Mouse (Mus musculus) limb, embryonic 15.5 days (tissue): Measurements from ENCODE around the gene Angpt4. TPM values are rescaled to one million over a fixed set of nuclear protein-coding genes. Genes with fewer than 3 reads are reported as not detected.

Experiments
- ATAC-seq: fragments of 200-750 bp; cut with Nextera tagmentation; 2 replicates; pipeline ENCODE4 v1.8.0; 2017; ENCODE audit warnings: low read depth, moderate TSS enrichment; ENCODE audit not compliant: insufficient number of reproducible peaks, low FRiP score, low TSS enrichment
- H3K27ac ChIP-seq: fragments of 300-500 bp; sonication (generic); 2 replicates; pipeline ENCODE4 v1.5.1; 2015; ENCODE audit warnings: moderate library complexity, mild to moderate bottlenecking, inconsistent platforms
- H3K27me3 ChIP-seq: fragments of 300-500 bp; sonication (generic); 2 replicates; pipeline ENCODE4 v1.6.1; 2015; ENCODE audit warnings: inconsistent platforms
- H3K36me3 ChIP-seq: fragments of 300-500 bp; sonication (generic); 2 replicates; pipeline ENCODE4 v1.6.1; 2015; ENCODE audit warnings: inconsistent platforms
- H3K4me1 ChIP-seq: fragments of 300-500 bp; sonication (generic); 2 replicates; pipeline ENCODE4 v1.6.1; 2015; ENCODE audit warnings: inconsistent platforms
- H3K4me2 ChIP-seq: fragments of 300-500 bp; sonication (generic); 2 replicates; pipeline ENCODE4 v1.6.1; 2015; ENCODE audit warnings: mild to moderate bottlenecking, inconsistent platforms
- H3K4me3 ChIP-seq: fragments of 300-500 bp; sonication (generic); 2 replicates; pipeline ENCODE4 v1.5.1; 2015; ENCODE audit warnings: mild to moderate bottlenecking, inconsistent platforms
- H3K9ac ChIP-seq: fragments of 300-500 bp; sonication (generic); 2 replicates; pipeline ENCODE4 v1.6.1; 2015; ENCODE audit warnings: inconsistent platforms
- H3K9me3 ChIP-seq: fragments of 300-500 bp; sonication (generic); 2 replicates; pipeline ENCODE4 v1.6.1; 2016; ENCODE audit warnings: inconsistent platforms
- WGBS: fragments of 180-500 bp; shearing (Covaris S2); methylation state at CpG from one replicate; pipeline ENCODE4 v1.1.7; 2015; 5-methylcytosine and 5-hydroxymethylcytosine counted together
- polyA plus RNA-seq: library from polyadenylated mRNA; unstranded; fragments of >200 nt; fragmentation: Nextera tagmentation; extraction: Ambion mirVana; gene quantifications from 2 replicates; pipeline ENCODE4 v1.2.1, GENCODE M21; 2015

The Angpt4 gene
- polyA plus RNA-seq, 1 experiment from 2014 or later = 0.60 TPM

DNA sequence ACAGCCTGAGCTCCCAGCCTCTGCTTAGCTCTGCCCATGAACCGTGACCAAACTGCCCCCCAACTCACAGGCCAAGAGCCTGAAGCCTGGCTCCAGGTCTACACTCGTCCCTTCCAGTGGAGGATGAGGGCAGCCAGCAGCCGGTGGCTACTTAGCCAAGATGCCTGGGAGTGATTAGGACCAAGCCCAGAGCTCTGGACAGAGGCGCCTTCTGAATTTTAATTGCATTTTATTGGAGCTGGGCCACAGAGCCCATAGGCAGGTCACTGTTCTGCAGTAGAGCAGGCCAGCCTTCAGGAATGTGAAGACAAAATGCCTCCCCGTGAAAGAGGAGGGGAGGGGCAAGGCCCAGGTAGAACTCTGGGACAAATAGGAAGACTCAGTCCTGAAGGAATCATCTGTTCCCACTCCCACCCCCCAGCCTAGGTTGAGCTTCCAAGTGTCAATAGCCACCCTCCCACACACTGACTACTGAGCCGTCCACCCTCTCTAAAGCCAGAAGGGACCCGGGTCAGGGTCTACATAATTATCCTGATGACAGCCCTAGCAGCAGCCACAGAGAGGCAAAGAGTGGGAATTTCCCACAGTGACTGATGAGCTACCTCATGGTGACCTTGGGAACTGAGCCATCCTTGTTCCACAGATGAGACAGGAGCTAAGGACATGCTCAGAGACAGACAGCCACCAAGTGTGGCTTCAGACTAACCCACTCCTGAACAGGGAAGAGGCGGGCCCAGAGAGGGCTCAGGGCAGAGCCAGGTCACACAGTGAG is 16.6 kb upstream of the Angpt4 start:
- peak; percentile 62 for ATAC-seq
- 47% methylated on average over 8 of the region's 8 CpGs for WGBS
- H3K4me1 ChIP-seq = peaks cover 17% of the 10 kb centered on the region
- H3K36me3 ChIP-seq = no peaks in the 10 kb centered on the region
- no peaks in the 10 kb centered on the region for H3K27me3 ChIP-seq
- H3K4me3 ChIP-seq = no peak overlapping the region
- H3K9me3 ChIP-seq = no peaks in the 10 kb centered on the region
- H3K27ac ChIP-seq = 0 out of 2 replicates have a peak overlapping the region, but pooled peaks have one; percentile 57
- no peak overlapping the region for H3K4me2 ChIP-seq
- H3K9ac ChIP-seq = no peak overlapping the region

DNA sequence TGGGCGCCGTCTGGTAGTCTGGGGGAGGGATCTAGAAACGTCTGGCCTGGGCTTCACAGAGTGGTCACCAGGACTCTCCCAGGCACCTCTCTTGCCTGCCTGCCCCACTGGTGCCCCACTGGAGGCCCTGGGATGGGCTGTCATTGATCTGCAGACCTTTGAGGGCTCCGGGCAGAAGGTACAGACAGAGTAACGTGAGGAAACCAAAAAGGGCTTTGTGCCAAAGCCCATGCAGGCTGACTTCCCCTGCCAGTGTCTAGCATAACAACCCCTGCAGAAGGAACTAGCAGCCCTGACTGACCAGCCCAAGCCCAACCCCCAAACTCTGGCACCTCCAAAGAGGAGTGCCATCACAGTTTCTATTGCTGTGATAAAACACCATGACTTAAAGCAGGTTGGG is 15.1 kb upstream of the Angpt4 start:
- no peaks in the 10 kb centered on the region for H3K36me3 ChIP-seq
- 73% methylated on average over 5 of the region's 5 CpGs for WGBS
- peaks cover 16% of the 10 kb centered on the region for H3K4me1 ChIP-seq
- H3K4me2 ChIP-seq = no peak overlapping the region
- H3K9ac ChIP-seq = no peak overlapping the region
- no peak overlapping the region for H3K4me3 ChIP-seq
- no peak for ATAC-seq
- no peaks in the 10 kb centered on the region for H3K27me3 ChIP-seq
- H3K27ac ChIP-seq = no peak overlapping the region
- H3K9me3 ChIP-seq = no peaks in the 10 kb centered on the region

DNA sequence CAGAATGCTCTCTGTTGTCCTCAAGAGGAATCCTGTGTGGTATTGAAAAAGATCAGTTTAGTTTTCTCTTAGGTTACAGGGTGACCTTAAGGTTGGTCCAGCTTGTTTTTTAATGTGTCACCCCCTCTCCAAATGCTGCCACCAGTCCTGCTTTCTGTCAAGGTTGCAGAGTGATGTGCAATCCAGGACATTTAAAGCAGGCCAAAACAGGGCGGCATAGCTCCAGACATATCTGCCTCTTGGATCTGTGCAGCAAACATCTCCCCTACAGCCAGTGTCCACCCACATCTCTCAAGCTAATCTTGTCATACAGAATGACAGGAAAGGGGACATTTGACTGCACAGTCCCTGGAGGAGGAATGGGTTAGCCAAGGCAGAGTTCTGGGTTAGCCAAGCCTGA is 12.9 kb upstream of the Angpt4 start:
- Histone ChIP-seq H3K9me3 (no peaks in the 10 kb centered on the region), H3K4me1 (peaks cover 10% of the 10 kb centered on the region), H3K4me3 (no peak overlapping the region), H3K27ac (no peak overlapping the region), H3K36me3 (no peaks in the 10 kb centered on the region), H3K4me2 (no peak overlapping the region), H3K27me3 (no peaks in the 10 kb centered on the region), H3K9ac (no peak overlapping the region)
- 93% methylated on average over 1 of the region's 1 CpGs for WGBS
- no peak for ATAC-seq

- H3K4me1 ChIP-seq = no peaks in the 10 kb centered on the region
- H3K9ac ChIP-seq = no peak overlapping the region
- 35% methylated on average over 4 of the region's 4 CpGs for WGBS
- H3K4me2 ChIP-seq = no peak overlapping the region
- H3K27me3 ChIP-seq = no peaks in the 10 kb centered on the region
- no peak overlapping the region for H3K27ac ChIP-seq
- ATAC-seq = no peak
- no peaks in the 10 kb centered on the region for H3K36me3 ChIP-seq
- H3K4me3 ChIP-seq = no peak overlapping the region
- no peaks in the 10 kb centered on the region for H3K9me3 ChIP-seq
These were observed 10.2 kb upstream of the Angpt4 start for GRCm38 (mm10) chr2:151900845-151901244.

DNA sequence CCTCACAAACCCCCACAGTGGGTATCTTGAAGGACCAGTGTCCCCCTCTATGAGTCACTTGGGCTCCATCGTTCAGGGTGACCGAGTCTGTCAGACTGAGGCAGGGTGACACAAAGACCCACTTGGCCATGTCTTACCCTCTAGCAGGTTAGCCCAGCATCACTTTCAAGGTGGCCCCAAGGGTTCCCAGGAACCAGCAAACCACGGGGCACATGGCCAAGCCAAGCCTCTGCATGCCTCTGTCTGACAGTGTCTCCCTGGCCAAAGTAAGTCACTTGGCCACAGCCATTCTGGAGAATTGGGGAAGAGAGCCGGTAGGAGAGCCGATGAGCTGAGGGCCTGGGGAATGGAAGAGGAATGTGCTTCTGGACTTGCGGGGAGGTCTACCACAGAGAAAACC is 7.7 kb upstream of the Angpt4 start:
- no peak for ATAC-seq
- 80% methylated on average over 6 of the region's 6 CpGs for WGBS
- H3K36me3 ChIP-seq = no peaks in the 10 kb centered on the region
- no peaks in the 10 kb centered on the region for H3K4me1 ChIP-seq
- no peak overlapping the region for H3K4me2 ChIP-seq
- H3K9me3 ChIP-seq = no peaks in the 10 kb centered on the region
- H3K9ac ChIP-seq = no peak overlapping the region
- no peaks in the 10 kb centered on the region for H3K27me3 ChIP-seq
- H3K4me3 ChIP-seq = no peak overlapping the region
- no peak overlapping the region for H3K27ac ChIP-seq

- Histone ChIP-seq H3K27me3 (no peaks in the 10 kb centered on the region), H3K4me2 (no peak overlapping the region), H3K9ac (no peak overlapping the region), H3K36me3 (no peaks in the 10 kb centered on the region), H3K4me3 (no peak overlapping the region), H3K4me1 (no peaks in the 10 kb centered on the region), H3K27ac (no peak overlapping the region), H3K9me3 (no peaks in the 10 kb centered on the region)
- WGBS = 69% methylated on average over 4 of the region's 4 CpGs
- ATAC-seq = no peak
These were observed 7.1 kb upstream of the Angpt4 start for GRCm38 (mm10) chr2:151903933-151904332.

DNA sequence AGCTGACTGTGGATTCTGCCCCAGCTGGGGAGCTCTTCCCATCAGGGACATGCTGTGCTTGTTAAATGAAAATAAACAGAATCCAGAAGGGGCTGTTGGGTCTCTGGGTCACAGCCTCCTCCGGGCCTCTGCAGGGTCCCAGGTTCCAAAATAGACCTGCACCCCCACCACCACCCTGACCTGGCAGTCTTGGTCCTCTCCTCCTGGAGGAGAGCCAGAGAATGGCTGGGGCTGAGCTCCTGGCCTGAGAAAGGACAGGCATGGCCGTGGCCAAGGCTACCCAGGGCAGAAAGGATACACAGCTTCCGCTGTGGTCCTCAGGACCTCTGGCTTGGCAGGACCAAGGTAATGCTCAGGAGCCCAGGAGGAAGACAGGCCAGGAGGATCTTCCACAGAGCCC is 6.4 kb upstream of the Angpt4 start:
- no peaks in the 10 kb centered on the region for H3K36me3 ChIP-seq
- H3K27me3 ChIP-seq = no peaks in the 10 kb centered on the region
- no peak overlapping the region for H3K9ac ChIP-seq
- 0 out of 2 replicates have a peak, but pooled peaks cover 4% of the 10 kb centered on the region for H3K4me1 ChIP-seq
- ATAC-seq = no peak
- H3K9me3 ChIP-seq = no peaks in the 10 kb centered on the region
- WGBS = 58% methylated on average over 3 of the region's 3 CpGs
- no peak overlapping the region for H3K4me2 ChIP-seq
- H3K27ac ChIP-seq = no peak overlapping the region
- H3K4me3 ChIP-seq = no peak overlapping the region

GRCm38 (mm10) chr2:151907020-151907419 is 4.0 kb upstream of the Angpt4 start:
- WGBS = 65% methylated on average over 2 of the region's 2 CpGs
- H3K4me1 ChIP-seq = peaks cover 22% of the 10 kb centered on the region
- H3K9me3 ChIP-seq = no peaks in the 10 kb centered on the region
- no peak overlapping the region for H3K4me2 ChIP-seq
- no peaks in the 10 kb centered on the region for H3K36me3 ChIP-seq
- no peaks in the 10 kb centered on the region for H3K27me3 ChIP-seq
- no peak overlapping the region for H3K4me3 ChIP-seq
- no peak overlapping the region for H3K27ac ChIP-seq
- H3K9ac ChIP-seq = no peak overlapping the region
- no peak for ATAC-seq

DNA sequence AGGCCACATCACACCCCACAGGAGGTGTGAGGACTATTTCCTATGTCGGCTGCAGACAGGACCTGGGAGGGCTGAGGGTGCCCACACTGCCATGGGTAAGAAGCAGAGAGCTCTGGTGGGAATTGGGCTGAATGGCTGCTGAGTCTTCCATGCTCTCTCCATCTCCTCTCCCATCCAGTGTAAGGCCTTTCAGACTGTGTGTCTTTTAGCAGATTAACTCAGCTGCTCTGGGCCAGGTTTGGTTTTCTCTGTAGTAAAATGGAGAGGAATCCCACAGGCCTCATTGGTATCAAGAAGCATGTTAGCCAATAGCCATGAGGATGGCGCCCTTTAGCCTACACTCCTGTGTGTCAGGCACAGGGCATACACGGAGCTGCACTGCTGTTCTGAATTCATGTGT is 1.6 kb upstream of the Angpt4 start:
- Histone ChIP-seq H3K9me3 (no peaks in the 10 kb centered on the region), H3K4me2 (no peak overlapping the region), H3K27ac (no peak overlapping the region), H3K4me1 (peaks cover 22% of the 10 kb centered on the region), H3K9ac (no peak overlapping the region), H3K27me3 (no peaks in the 10 kb centered on the region), H3K36me3 (no peaks in the 10 kb centered on the region), H3K4me3 (no peak overlapping the region)
- no peak for ATAC-seq
- WGBS = 70% methylated on average over 3 of the region's 3 CpGs

- Histone ChIP-seq H3K4me3 (no peak overlapping the region), H3K4me1 (peaks cover 22% of the 10 kb centered on the region), H3K27ac (no peak overlapping the region), H3K9me3 (no peaks in the 10 kb centered on the region), H3K36me3 (no peaks in the 10 kb centered on the region), H3K9ac (no peak overlapping the region), H3K4me2 (no peak overlapping the region), H3K27me3 (no peaks in the 10 kb centered on the region)
- WGBS = 39% methylated on average over 5 of the region's 5 CpGs
- no peak for ATAC-seq
These were observed 512 bp upstream of the Angpt4 start for GRCm38 (mm10) chr2:151910498-151910897.

DNA sequence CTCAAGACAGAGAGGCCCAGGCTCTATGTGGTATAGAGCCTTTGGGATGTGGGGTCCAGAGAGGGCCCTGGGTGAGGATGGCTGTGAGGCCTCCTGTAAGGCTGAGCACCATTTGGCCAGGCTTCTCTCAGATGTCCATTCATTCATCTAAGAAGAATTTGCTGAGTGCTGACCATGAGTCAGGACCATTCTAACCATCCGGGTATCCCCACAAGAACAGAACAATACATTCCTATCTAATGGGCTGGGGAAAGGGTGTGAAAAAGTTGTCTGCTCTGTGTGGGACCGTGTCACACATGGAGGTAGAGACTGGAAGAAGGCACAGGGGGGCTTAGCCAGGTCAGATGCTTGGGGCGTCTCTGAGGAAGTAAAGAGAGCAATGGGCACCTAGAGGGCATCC is 741 bp downstream of the Angpt4 start:
- Histone ChIP-seq H3K4me2 (no peak overlapping the region), H3K4me1 (peaks cover 32% of the 10 kb centered on the region), H3K9me3 (no peaks in the 10 kb centered on the region), H3K4me3 (no peak overlapping the region), H3K27me3 (no peaks in the 10 kb centered on the region), H3K9ac (no peak overlapping the region), H3K27ac (no peak overlapping the region), H3K36me3 (no peaks in the 10 kb centered on the region)
- no peak for ATAC-seq
- 78% methylated on average over 3 of the region's 3 CpGs for WGBS

DNA sequence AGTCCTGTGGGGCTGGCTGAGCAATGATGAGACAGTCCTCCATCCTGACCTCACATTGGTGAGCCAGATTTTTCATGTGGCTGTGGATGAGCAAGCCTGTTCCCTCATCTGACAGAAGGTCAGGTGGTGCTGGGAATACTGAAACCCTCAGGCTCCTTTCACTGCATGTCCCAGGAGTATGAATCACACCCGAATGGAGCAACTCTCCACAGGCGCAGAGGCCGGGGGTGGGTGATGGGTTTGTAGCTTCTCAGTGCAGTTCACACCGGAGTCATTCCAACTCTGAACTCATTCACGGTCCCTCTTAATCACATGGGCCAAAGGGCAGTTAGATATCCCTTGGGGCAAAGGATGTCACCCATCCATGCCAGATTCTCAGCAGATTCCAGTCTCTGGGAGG is 3.1 kb downstream of the Angpt4 start:
- no peak overlapping the region for H3K4me2 ChIP-seq
- H3K36me3 ChIP-seq = no peaks in the 10 kb centered on the region
- H3K9ac ChIP-seq = no peak overlapping the region
- no peaks in the 10 kb centered on the region for H3K9me3 ChIP-seq
- H3K4me1 ChIP-seq = peaks cover 39% of the 10 kb centered on the region
- no peak overlapping the region for H3K4me3 ChIP-seq
- no peaks in the 10 kb centered on the region for H3K27me3 ChIP-seq
- ATAC-seq = no peak
- no peak overlapping the region for H3K27ac ChIP-seq
- WGBS = 75% methylated on average over 5 of the region's 5 CpGs

GRCm38 (mm10) chr2:151915111-151915510 is 4.1 kb downstream of the Angpt4 start:
- ATAC-seq = no peak
- Histone ChIP-seq H3K4me3 (no peak overlapping the region), H3K27ac (no peak overlapping the region)

More at GRCm38 (mm10) chr2:151915111-151915510, 4.1 kb downstream of the Angpt4 start:
- 26% methylated on average over 2 of the region's 2 CpGs for WGBS
- H3K9me3 ChIP-seq = no peaks in the 10 kb centered on the region
- peaks cover 35% of the 10 kb centered on the region for H3K4me1 ChIP-seq
- no peak overlapping the region for H3K9ac ChIP-seq
- no peaks in the 10 kb centered on the region for H3K27me3 ChIP-seq
- H3K4me2 ChIP-seq = no peak overlapping the region
- no peaks in the 10 kb centered on the region for H3K36me3 ChIP-seq
